Mouse (Mus musculus): ENCODE measurements around the gene Gm45140.

Gm45140 gene

DNA sequence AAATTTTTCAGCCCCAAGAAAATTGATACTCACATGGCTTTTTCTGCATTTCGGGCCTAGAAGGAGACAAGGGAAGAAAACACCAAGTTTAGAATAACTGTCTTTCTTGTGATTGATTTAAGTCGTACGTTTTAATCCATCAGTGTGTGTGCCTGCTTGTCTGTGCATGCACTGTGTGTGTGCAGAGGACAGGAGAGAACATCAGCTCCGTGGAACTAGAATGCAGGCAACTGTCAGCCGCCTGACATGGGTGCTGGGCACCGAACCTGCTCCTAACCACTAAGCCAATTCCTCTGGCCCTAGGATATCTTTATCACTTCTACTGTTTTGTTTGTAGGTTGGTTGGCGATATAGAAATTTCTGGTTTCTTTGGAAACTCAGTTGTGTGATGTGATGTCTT lies at the start of gene Gm45140:
Gm45140 (minus strand) TSS at position 101 of the 400 bp plus-strand sequence.
- in situ Hi-C loops (cut with MboI, MseI): no loop called here

DNA sequence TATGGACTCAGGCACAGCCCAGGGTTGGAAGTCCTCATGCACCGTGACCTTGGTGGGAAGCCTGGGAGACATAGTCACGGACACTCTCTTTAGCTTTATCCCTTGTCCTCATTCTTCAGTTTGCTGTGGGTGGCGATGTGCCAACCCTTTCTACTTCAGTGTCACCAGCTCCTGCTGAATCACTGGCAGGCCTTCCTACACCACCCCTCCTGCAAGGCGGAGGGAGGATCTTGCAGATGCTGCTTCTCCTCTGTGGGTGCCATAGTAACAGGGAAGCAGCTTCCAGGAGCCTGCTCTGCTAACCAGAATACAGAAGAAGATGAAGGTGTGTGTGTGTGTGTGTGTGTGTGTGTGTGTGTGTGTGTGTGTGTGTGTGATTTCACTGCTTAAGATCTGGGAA lies 47.2 kb upstream of the Gm45140 start:
- in situ Hi-C loops (cut with MboI, MseI): no loop called here

DNA sequence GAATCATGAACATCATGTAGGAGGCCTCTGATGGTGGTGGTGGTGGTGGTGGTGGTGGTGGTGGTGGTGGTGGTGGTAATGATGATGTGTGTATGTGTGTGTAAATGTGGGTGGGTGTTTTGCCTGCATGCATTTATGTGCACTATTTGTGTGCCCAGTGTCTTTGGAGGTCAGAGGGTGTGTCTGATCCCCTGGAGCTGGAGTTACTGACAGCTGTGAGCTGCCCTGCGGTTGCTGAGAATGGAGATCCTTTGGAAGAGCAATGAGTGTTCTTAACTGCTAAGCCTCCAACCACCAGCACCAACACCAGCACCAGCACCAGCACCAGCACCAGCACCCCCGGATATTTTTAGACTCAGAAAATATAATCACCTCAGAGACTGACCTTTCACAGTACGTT lies 46.6 kb upstream of the Gm45140 start:
- in situ Hi-C loops (cut with MboI, MseI): no loop called here

DNA sequence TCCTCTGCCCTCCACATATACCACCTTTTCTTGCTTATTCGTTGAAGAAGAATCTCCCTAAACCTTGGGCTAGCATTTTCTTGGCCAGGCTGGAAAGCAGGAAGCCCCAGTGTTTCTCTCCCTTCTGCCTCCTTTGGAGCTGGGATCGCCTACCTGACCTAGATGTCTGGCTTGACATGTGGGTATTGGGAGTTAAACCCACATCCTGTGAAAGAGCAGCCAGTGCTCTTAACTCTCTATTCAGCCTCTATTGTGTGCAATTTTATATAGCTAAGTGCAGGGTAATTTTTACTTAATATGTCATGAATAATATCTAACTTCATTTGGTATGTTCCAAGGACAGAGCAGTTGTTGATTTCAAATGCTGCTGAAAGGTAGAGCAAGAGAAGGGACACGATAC lies 44.0 kb upstream of the Gm45140 start:
- in situ Hi-C loops (cut with MboI, MseI): no loop called here

DNA sequence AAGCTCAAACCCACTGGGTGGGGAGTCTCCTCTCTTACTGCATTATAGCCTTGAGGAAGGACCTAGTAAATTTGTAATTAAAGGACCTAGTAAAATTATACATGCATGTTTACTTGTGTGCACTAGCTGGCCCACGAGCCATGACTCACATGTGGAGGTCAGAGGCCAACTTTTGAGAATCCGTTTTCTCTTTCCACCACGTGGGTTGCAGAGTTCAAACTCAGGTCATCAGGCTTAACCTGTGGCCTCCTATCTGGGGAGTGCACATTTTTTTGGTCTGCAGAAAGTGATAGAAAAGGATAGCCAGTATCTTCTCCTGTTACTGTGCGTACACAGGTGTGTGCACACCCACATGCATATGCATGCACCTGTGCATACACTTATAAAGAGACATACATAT lies 43.4 kb upstream of the Gm45140 start:
- in situ Hi-C loops (cut with MboI, MseI): no loop called here

DNA sequence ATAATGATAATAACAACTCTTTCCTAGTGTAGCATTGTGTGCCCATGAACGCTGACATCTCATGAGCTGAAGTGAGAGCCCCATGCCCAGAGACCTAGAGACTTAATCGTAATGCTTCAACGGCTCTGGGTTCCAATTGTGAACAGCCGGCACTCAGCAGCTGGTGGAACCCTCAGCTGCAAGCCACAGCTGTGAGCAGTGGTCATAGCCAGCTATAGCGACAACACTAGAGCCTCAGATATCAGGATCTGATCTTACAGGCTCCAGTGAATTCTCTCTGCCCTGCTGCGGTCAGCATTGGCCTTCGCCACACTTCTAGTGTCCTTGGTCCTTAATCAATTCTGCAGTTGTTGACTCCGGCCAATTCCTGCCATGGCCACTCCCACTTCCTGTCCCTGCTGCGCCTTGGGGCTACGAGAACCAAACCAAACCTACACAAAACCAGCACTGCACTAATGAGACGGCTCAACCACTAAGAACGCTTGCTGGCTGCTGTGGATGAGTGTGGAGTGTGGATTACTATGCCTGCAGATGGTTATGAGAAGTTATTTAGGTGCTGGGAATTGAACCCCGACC lies 40.6 kb upstream of the Gm45140 start:
- in situ Hi-C loops (cut with MboI, MseI): no loop called here

DNA sequence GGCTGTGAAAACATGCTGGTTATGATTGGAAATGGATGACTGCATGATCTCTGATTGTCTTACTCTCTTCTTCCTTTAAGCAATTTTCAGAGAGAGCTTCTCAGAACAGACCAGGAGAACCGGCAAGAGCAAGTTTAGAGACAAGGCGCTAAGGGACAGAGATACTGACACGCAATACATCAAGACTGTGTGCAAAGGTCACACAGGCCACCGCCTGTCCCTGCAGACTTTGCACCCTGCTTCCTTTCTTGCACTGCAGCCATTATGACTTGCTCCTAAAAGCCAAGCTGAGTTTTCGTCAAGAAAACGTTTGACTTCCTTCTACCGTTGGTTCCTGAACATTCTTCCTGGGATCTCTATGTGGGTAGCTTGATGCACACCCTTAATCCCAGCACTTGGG lies 40.0 kb upstream of the Gm45140 start:
- in situ Hi-C loops (cut with MboI, MseI): no loop called here

DNA sequence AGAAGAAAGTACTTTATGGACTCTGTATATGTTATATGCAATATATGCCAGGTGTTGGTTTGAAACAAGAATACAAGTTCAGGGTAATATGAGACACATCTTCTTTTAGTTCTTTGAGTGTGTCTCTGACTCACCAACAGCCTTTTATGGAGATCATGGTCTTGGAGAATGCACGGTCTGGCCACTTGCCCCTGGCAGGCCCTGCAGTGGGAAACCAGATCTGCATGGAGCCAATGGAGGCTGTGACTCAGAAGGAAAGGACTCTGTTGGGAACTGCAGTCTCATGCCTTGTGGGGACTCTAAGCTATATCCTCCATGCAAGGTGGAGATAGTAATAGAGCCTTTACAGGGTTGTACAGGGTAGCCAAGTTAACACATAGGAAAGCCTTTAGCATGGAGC lies 39.5 kb upstream of the Gm45140 start:
- in situ Hi-C loops (cut with MboI, MseI): no loop called here

DNA sequence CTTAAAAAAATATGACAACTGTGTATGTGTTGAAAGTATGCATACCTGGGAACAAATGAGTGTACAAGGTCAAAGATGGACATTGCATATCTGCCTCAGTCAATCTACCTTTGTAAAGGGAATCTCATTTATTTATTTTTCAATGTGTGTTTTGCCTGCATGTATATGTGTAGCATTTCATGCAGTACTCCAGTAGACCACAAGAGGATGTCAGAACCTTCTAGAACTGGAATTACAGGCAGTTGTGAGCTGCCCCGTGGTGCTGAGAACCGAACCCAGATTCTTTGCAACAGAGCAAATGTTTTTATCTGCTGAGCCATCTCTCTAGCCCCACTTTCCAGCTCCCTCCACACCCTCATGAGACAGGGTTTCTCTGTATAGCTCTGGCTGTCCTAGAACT lies 38.4 kb upstream of the Gm45140 start:
- in situ Hi-C loops (cut with MboI, MseI): no loop called here

DNA sequence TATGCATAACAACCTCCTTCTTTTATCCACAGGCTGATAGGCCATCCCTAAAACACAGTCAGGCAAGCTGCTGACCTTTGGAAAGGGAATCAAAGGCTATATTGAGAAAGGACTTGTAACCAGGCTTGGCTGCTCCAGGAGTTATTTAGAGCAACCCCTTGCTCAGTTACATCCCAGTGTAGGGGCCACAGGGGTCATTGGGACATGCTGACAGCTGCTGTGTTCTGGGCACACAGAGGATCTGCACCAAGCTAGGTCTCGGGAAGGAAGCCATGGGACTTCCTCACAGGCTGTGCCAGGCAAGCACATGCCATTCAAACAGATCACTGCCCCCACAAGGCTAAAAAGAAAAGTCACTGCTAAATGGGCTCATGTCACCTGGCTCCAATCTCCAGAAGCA lies 37.5 kb upstream of the Gm45140 start:
- in situ Hi-C loops (cut with MboI, MseI): no loop called here

DNA sequence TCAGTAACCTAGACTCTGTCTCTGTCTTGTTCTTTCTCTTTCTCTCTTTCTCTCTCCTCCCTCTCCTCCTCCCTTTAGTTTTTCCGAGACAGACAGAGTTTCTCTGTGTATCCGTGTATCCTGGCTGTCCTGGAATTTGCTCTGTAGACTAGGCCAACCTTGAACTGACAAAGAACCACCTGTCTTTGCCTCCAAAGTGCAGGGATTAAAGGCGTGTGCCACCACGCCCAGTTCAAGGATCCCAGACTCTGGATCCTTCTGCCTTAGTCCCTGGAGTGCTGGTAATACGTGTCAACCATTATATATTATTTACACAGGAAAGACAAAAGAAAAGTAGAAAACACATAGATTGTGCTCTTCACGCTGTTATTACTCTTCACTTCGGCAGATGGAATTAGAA lies 35.6 kb upstream of the Gm45140 start:
- in situ Hi-C loops (cut with MboI, MseI): no loop called here

DNA sequence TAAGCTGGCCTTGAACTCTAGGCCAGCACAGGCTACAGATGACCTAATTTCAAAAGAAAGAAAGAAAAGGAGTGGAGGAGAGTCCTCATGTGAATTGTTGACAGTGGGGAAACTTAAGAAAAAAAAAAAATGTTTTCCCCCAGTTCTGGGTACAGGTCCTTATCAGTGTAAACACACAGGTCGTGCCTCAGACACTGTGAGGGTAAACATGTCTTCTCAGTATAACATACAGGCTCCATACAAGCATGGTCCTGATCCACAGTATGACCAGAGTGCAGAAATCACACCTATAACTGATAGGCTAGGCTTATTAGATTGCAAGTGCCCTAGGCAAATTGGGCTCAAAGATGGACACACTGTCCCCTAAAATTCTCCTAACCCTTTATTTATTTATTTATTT lies 34.8 kb upstream of the Gm45140 start:
- in situ Hi-C loops (cut with MboI, MseI): no loop called here

DNA sequence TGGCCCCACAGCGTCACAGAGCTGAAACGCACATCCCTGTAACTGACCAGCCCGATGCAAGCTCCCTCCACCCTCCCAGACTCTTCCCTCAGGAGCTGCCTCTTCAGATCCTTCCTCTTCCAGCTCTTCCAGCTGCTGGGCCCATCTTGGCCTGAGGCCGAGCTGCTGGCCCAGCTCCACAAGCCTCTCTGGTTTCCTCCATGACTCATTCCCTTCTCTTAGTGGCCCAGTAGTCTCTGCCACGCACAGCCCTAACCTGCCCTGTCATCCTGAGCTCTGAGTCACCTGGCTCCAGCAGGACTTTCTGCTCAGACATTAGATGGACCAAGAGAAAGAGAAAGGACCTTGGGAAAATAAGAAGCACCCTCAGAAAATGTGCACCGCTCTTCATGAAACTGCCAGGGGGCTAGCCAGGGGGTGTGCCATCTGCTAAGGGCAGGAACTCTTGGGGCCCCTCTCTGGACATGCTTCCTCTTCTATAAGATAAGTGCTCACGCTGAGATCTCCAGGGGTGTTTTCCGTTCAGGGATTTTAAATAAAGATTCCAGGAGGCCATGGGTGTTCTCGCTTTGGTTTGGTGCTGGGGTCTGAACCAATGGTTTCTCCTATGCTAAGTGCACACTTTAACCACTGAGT lies 33.4 kb upstream of the Gm45140 start:
- in situ Hi-C loops (cut with MboI, MseI): no loop called here

DNA sequence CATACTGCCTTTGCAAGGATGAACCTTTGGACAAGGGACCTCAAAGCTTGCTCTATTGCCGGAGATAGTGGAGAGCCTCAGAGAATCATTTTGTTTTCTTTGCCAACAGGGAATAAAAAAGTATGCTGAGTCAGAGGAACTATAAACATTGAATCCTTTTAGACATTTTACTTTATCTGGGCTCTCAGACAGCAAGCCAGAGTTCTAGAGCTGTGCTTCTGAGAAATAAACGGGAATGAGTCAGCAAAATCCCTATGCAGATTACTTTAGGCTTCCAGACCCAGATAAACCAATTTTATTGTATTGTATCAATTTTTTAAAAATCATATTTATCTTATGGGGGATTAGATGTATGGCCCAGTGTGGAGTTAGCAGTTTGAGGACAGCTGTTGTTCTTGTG lies 31.7 kb upstream of the Gm45140 start:
- in situ Hi-C loops (cut with MboI, MseI): no loop called here

DNA sequence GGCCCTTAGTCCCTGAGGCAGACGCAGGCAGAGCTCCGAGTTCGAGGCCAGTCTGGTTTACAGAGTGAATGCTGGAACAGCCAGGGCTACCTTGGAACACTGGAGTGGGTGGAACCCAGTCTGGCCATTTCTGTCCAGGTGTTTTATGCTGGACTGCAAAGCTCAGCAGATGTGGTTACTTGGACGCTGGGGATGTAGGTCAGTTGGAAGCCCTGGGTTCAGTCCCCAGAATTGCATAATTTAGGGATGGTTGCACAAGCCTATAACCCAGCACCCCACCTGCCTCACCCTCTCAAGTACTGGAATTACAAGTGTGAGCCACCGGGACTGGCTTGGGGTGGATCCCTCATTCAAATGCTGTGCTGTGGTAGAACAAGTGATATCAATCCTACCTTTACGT lies 30.6 kb upstream of the Gm45140 start:
- in situ Hi-C loops (cut with MboI, MseI): no loop called here

DNA sequence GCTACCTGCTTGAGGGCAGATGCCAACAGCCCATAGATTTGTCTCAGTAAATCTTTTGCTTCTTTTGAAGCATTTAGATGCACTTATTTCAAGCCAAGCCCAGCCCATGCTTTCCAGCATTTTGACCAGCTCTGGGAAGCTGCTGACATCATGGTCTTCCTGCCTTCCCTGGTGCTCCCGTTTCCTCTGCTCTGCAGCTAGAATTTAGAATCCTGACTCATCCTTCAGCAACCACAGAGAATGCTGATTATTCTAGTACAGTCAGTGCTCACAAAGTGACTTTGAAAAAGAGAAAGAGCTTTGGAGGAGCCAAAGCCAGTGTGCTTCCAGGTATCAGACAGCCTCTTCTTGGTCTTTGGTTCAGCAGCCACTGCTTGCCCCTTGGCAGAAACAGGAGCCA lies 21.5 kb upstream of the Gm45140 start:
- in situ Hi-C loops (cut with MboI, MseI): no loop called here

DNA sequence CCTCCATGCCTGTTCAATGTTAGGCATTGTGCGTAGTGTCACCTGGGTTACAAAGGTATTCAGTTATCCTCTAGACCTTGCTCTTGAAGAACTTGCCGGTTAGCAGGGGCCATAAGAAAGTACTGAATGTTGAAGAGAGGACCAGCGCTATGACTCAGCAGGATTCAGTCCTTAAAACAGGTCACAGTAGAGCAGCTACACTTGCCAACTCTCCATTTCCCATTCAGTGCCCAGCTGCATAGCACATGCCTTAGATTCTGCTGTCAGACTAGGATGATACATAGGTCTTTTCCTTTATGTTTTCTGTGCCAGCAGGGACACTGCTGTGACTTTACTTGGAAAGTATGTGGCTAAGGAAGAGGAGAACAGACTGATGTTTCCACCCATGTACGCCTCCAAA lies 17.9 kb upstream of the Gm45140 start:
- in situ Hi-C loops (cut with MboI, MseI): no loop called here

DNA sequence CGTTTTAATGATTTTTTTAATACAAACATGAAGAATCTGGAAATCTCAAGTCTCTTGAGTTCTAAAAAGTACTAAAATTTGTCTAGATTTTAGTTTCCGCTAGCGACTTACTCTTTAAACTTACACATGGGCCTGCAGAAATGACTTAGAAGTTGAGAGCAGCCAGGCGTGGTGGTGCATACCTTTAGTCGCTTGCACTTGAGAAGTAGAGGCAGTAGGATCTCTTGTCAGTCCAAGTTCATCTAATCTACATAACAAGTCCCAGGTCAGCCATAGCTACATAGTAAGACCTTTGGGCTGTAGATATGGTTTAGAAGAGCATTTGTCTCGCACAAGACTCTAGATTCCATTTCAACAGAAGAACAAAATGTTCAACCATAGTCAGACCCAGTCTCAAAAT lies 16.3 kb upstream of the Gm45140 start:
- in situ Hi-C loops (cut with MboI, MseI): no loop called here

DNA sequence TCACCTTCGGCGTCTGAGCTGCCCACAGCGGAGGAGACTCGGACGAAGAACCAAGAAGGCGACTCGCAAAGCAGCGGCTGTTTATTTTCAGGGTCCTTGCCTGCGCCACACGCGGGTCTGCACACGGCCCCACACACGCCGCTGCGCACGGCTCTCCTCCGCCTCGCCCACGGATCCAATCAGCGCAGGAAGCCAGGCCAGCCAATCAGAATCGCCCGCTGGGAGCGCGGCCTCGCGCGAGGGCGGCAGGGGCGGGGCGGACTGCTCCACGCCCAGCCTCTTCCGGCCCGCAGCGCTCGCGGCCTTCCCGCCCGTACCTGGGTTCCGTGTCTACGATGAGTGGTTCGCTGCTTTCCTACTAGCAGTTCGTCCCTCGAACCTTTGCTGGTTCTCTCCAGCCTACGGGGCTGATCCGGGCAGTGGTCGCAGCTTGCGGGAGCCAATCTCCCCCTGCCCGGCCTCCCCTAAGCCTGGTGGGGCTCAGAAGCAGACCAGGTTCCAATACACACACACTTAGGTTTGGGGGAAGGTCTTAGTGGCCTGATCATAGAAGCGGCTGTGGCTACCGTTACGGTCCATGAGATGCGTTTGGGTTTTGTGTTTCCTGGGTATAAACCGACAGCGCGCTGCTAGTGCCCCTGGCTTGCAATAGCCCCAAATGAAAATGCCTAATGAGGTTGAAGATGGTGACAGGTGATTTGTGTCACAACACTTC lies 15.5 kb upstream of the Gm45140 start, which contains the start of gene Cnbp:
Cnbp (minus strand) TSS at position 207 of the 715 bp plus-strand sequence.
- in situ Hi-C loops (cut with MboI, MseI): no loop called here

DNA sequence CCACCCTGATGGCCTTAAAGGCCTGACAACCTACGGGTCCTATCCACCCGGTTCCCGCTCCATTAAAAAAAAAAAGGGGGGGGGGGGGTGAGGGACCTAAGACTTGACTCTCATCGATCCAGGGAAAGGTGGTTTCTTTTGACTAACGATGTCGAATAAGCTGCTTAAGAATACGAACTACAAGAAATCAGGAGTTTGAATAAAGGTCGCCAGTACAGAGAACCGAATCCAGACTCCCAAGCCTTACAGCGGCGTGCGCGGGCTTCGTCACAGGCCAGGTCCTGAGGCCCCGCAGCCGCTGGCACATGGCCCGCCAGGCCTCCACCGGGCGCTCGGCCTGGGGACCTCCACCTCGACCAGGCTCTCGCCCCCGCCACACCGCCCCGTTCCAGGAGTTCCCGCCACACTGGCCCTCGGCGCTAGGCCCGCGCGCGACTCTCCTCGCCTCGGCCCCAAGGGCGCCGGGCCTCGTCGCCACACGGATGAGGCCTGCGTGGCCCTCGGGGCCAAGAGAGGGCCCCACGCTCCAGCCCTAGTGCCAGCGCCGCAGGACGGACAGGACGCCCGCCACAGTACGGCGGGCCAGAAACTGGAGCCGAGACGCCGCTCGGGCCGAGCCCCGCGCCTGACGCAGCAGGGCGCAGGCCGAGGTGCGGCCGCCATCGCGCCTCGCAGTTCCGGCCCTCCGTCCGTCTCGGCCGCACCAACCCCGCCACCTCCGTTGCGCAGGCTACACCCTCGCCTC lies 14.7 kb upstream of the Gm45140 start:
- in situ Hi-C loops (cut with MboI, MseI): no loop called here

DNA sequence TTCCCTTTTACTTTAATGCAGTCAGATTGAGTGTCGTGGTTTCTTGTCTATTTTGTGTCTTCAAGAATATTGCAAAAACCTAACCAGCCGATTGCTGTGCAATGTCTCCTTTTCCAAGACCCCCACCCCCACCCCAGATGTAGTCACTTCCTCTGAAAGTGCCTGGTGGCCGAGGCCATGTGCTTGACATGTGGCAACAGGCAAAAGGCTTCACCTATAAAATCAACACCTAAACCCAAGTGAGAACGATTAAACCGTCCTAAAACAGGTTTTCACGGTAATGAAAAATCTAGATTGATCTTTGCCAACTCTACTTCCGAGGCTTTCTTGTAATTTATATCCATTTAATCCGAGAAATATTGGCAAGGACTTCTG lies 14.2 kb upstream of the Gm45140 start:
- in situ Hi-C loops (cut with MboI, MseI): no loop called here

DNA sequence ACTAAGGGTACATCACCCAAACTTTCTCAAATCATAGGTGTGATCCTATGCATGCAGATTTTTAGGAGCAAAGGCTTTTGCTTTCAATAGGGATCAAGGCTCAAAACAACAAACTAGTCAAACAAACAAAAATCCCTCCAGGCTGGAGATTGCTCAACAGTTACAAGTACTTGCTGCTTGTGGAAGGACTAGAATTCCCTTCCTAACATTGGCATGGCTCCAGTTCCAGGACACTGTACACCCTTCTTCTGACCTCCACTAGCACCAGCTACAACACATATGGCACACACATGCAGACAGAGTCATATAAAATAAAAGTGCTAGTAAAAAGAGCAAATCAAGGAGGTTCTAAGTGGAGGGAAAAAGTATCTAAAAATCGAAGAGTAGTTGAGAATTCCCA lies 11.2 kb upstream of the Gm45140 start:
- in situ Hi-C loops (cut with MboI, MseI): no loop called here

All from T-helper 17 cell (primary cell).